Mouse (Mus musculus) megakaryocyte-erythroid progenitor cell, adult 5-6 weeks (primary cell): ENCODE data around the gene Pde6g. TPM values are rescaled to one million over a fixed set of nuclear protein-coding genes. Genes with fewer than 3 reads are reported as not detected.
"Not testable (repeated sequence)": the region's sequence is repeated elsewhere in the genome, so short reads cannot be mapped to it uniquely, and the experiment has no call there.

Experiments used
- ATAC-seq: replicated peaks from 2 replicates; pipeline ENCODE4 v1.8.0; 2016; ENCODE audit warnings: mild to moderate bottlenecking, inconsistent platforms; ENCODE audit not compliant: severe bottlenecking, poor library complexity, low FRiP score, low TSS enrichment
- total RNA-seq, 2 experiments: library from RNA; stranded (forward) in 1 of 2; stranded (reverse) in 1 of 2; fragments of 200-1000, 215-1000 nt in 1 of 2; fragments of >200 nt in 1 of 2; fragmentation: Nextera tagmentation in 1 of 2; gene quantifications; 2 replicates each; pipeline ENCODE4 v1.2.3; 2014 to 2017

The Pde6g gene
- total RNA-seq, 2 experiments from 2014 or later, result 0.38 TPM; not detected in 1

- ATAC-seq, result peak; percentile 70
Observed at GRCm38 (mm10) chr11:120437152-120437856, 16.0 kb downstream of the Pde6g start, which contains the start of gene Nploc4. TSS of gene Nploc4 (minus strand) at chr11:120437708.

- ATAC-seq, result no peak
Observed at GRCm38 (mm10) chr11:120426727-120427126, 26.6 kb downstream of the Pde6g start.

- ATAC-seq, result peak; percentile 78
Observed at GRCm38 (mm10) chr11:120423569-120424295, 29.6 kb downstream of the Pde6g start.

GRCm38 (mm10) chr11:120422651-120423568 lies 30.4 kb downstream of the Pde6g start:
- no peak for ATAC-seq

GRCm38 (mm10) chr11:120418592-120418991 lies 34.7 kb downstream of the Pde6g start:
- ATAC-seq, result no peak

GRCm38 (mm10) chr11:120417852-120418251 lies 35.4 kb downstream of the Pde6g start:
- no peak for ATAC-seq

- ATAC-seq, result not testable (repeated sequence)
Observed at GRCm38 (mm10) chr11:120413621-120414020, 39.7 kb downstream of the Pde6g start.

GRCm38 (mm10) chr11:120406445-120406844 lies 46.9 kb downstream of the Pde6g start:
- ATAC-seq, result no peak

GRCm38 (mm10) chr11:120405867-120406266 lies 47.4 kb downstream of the Pde6g start:
- peak; percentile 97 for ATAC-seq

- no peak for ATAC-seq
Observed at GRCm38 (mm10) chr11:120404814-120405213, 48.5 kb downstream of the Pde6g start.

- ATAC-seq, result peak; percentile 83
Observed at GRCm38 (mm10) chr11:120399319-120399718, 54.0 kb downstream of the Pde6g start.

Other genes starting within 250 kb of the Pde6g start
- gene Bahcc1, start 220.6 kb downstream of the Pde6g start, total RNA-seq (2014; fragmentation: Nextera tagmentation), result 25.6 and 30.1 TPM in 2 replicates
- gene Bahcc1, start 220.6 kb downstream of the Pde6g start, total RNA-seq (2017), result 6.7 and 7.0 TPM in 2 replicates
- 774 and 823 TPM in 2 replicates for gene Actg1, start 105.0 kb downstream of the Pde6g start, total RNA-seq (2014; fragmentation: Nextera tagmentation)
- 492 and 662 TPM in 2 replicates for gene Actg1, start 105.0 kb downstream of the Pde6g start, total RNA-seq (2017)
- gene Fscn2, start 92.0 kb downstream of the Pde6g start, total RNA-seq (2014; fragmentation: Nextera tagmentation), result not detected in 2 replicates
- gene Fscn2, start 92.0 kb downstream of the Pde6g start, total RNA-seq (2017), result not detected in 2 replicates
- 31.0 and 34.7 TPM in 2 replicates for gene Faap100, start 74.7 kb downstream of the Pde6g start, total RNA-seq (2014; fragmentation: Nextera tagmentation)
- 11.3 and 11.6 TPM in 2 replicates for gene Faap100, start 74.7 kb downstream of the Pde6g start, total RNA-seq (2017)
- 59.3 and 65.2 TPM in 2 replicates for gene Nploc4, start 15.8 kb downstream of the Pde6g start, total RNA-seq (2014; fragmentation: Nextera tagmentation)
- gene Nploc4, start 15.8 kb downstream of the Pde6g start, total RNA-seq (2017), result 32.5 and 41.1 TPM in 2 replicates
- gene Tspan10, start 10.9 kb downstream of the Pde6g start, total RNA-seq (2014; fragmentation: Nextera tagmentation), result not detected in 2 replicates
- not detected in 2 replicates for gene Tspan10, start 10.9 kb downstream of the Pde6g start, total RNA-seq (2017)
- gene Oxld1, start 4.6 kb upstream of the Pde6g start, total RNA-seq (2014; fragmentation: Nextera tagmentation), result 8.0 and 20.5 TPM in 2 replicates
- 14.0 and 27.9 TPM in 2 replicates for gene Oxld1, start 4.6 kb upstream of the Pde6g start, total RNA-seq (2017)
- 36.1 and 67.6 TPM in 2 replicates for gene Ccdc137, start 4.6 kb upstream of the Pde6g start, total RNA-seq (2014; fragmentation: Nextera tagmentation)
- 70.0 and 99.8 TPM in 2 replicates for gene Ccdc137, start 4.6 kb upstream of the Pde6g start, total RNA-seq (2017)
- gene Arl16, start 14.1 kb upstream of the Pde6g start, total RNA-seq (2014; fragmentation: Nextera tagmentation), result 11.2 and 14.7 TPM in 2 replicates
- 8.8 and 21.9 TPM in 2 replicates for gene Arl16, start 14.1 kb upstream of the Pde6g start, total RNA-seq (2017)
- 165 and 221 TPM in 2 replicates for gene Mrpl12, start 31.1 kb upstream of the Pde6g start, total RNA-seq (2014; fragmentation: Nextera tagmentation)
- gene Mrpl12, start 31.1 kb upstream of the Pde6g start, total RNA-seq (2017), result 151 and 192 TPM in 2 replicates
- gene Slc25a10, start 38.3 kb upstream of the Pde6g start, total RNA-seq (2014; fragmentation: Nextera tagmentation), result 16.9 and 27.2 TPM in 2 replicates
- gene Slc25a10, start 38.3 kb upstream of the Pde6g start, total RNA-seq (2017), result 17.6 and 18.8 TPM in 2 replicates
- gene Gcgr, start 77.2 kb upstream of the Pde6g start, total RNA-seq (2014; fragmentation: Nextera tagmentation), result not detected in 2 replicates
- gene Gcgr, start 77.2 kb upstream of the Pde6g start, total RNA-seq (2017), result not detected in 2 replicates
- gene Mcrip1, start 96.2 kb upstream of the Pde6g start, total RNA-seq (2014; fragmentation: Nextera tagmentation), result 60.4 and 62.7 TPM in 2 replicates
- 18.5 and 18.8 TPM in 2 replicates for gene Mcrip1, start 96.2 kb upstream of the Pde6g start, total RNA-seq (2017)
- not detected in 2 replicates for gene Ppp1r27, start 97.6 kb upstream of the Pde6g start, total RNA-seq (2014; fragmentation: Nextera tagmentation)
- not detected in 2 replicates for gene Ppp1r27, start 97.6 kb upstream of the Pde6g start, total RNA-seq (2017)
- gene P4hb, start 119.8 kb upstream of the Pde6g start, total RNA-seq (2014; fragmentation: Nextera tagmentation), result 236 and 270 TPM in 2 replicates
- gene P4hb, start 119.8 kb upstream of the Pde6g start, total RNA-seq (2017), result 334 and 373 TPM in 2 replicates
- 248 and 334 TPM in 2 replicates for gene Arhgdia, start 128.1 kb upstream of the Pde6g start, total RNA-seq (2014; fragmentation: Nextera tagmentation)
- gene Arhgdia, start 128.1 kb upstream of the Pde6g start, total RNA-seq (2017), result 96.3 and 154 TPM in 2 replicates
- 157 and 232 TPM in 2 replicates for gene Alyref, start 144.9 kb upstream of the Pde6g start, total RNA-seq (2014; fragmentation: Nextera tagmentation)
- 208 and 278 TPM in 2 replicates for gene Alyref, start 144.9 kb upstream of the Pde6g start, total RNA-seq (2017)
- gene Anapc11, start 144.9 kb upstream of the Pde6g start, total RNA-seq (2014; fragmentation: Nextera tagmentation), result 84.0 and 110 TPM in 2 replicates
- gene Anapc11, start 144.9 kb upstream of the Pde6g start, total RNA-seq (2017), result 21.9 and 27.6 TPM in 2 replicates
- 3.3 TPM in 1 of 2 replicates, not detected in the other for gene Npb, start 155.0 kb upstream of the Pde6g start, total RNA-seq (2014; fragmentation: Nextera tagmentation)
- gene Npb, start 155.0 kb upstream of the Pde6g start, total RNA-seq (2017), result not detected in 2 replicates
- gene Pcyt2, start 164.4 kb upstream of the Pde6g start, total RNA-seq (2014; fragmentation: Nextera tagmentation), result 74.6 and 87.3 TPM in 2 replicates
- 28.5 and 29.6 TPM in 2 replicates for gene Pcyt2, start 164.4 kb upstream of the Pde6g start, total RNA-seq (2017)
- gene Sirt7, start 171.7 kb upstream of the Pde6g start, total RNA-seq (2014; fragmentation: Nextera tagmentation), result 62.8 and 79.3 TPM in 2 replicates
- 39.8 and 48.3 TPM in 2 replicates for gene Sirt7, start 171.7 kb upstream of the Pde6g start, total RNA-seq (2017)
- gene Mafg, start 180.1 kb upstream of the Pde6g start, total RNA-seq (2014; fragmentation: Nextera tagmentation), result 26.0 and 31.6 TPM in 2 replicates
- 11.7 and 12.2 TPM in 2 replicates for gene Mafg, start 180.1 kb upstream of the Pde6g start, total RNA-seq (2017)
- gene Pycr1, start 190.3 kb upstream of the Pde6g start, total RNA-seq (2014; fragmentation: Nextera tagmentation), result 0.13 and 1.1 TPM in 2 replicates
- 1.5 TPM in 1 of 2 replicates, not detected in the other for gene Pycr1, start 190.3 kb upstream of the Pde6g start, total RNA-seq (2017)
- 6.3 TPM in 1 of 2 replicates, not detected in the other for gene Myadml2, start 194.7 kb upstream of the Pde6g start, total RNA-seq (2014; fragmentation: Nextera tagmentation)
- not detected in 2 replicates for gene Myadml2, start 194.7 kb upstream of the Pde6g start, total RNA-seq (2017)
- gene Notum, start 207.7 kb upstream of the Pde6g start, total RNA-seq (2014; fragmentation: Nextera tagmentation), result not detected in 2 replicates
- not detected in 2 replicates for gene Notum, start 207.7 kb upstream of the Pde6g start, total RNA-seq (2017)
- gene Aspscr1, start 219.5 kb upstream of the Pde6g start, total RNA-seq (2014; fragmentation: Nextera tagmentation), result 79.5 and 108 TPM in 2 replicates
- gene Aspscr1, start 219.5 kb upstream of the Pde6g start, total RNA-seq (2017), result 15.5 and 52.7 TPM in 2 replicates